In the genomic region with DNA sequence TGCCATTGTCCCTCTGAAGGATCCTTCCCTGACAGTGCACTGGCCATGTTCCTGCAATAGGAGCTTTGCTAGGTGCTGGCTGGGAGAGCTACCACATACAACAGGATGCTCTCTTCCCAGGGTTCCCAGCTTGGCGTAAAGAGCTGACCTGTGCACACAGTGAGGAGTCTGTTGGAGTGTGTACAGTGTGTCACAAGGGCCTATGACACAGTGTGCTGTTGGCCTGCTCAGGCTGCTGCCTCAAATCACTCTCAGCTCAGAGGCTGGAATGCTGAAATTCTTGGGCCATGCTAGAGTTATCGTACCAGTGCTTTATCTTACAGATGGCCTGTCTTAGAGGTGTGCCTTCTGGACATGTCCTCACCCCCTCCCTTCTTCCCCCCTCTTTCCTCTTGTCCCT, we compare ENCODE assay signal across 28 mouse cellular contexts. TPM values are rescaled to one million over a fixed set of nuclear protein-coding genes. Genes with fewer than 3 reads are reported as not detected.
DNase-seq lines count a peak whose midpoint lies in the region; ATAC-seq and TF ChIP-seq lines count a peak whose summit lies in the region.
"Had no signal": no experiment of that assay in that cellular context is flagged by ENCODE, and none has a peak within 500 bp of the region (broad histone marks: within the 10 kb centered on the region; RNA-seq: fewer than 3 reads in every experiment).

No protein-coding gene starts in this region.

- H3K4me2 ChIP-seq in heart, embryonic 12.5 days: no peak overlapping the region
- H3K4me2 ChIP-seq in heart, embryonic 11.5 days: no peak overlapping the region
- no peak overlapping the region for H3K4me2 ChIP-seq in heart, postnatal 0 days (ENCODE audit: low read depth, low read length)
- H3K4me2 ChIP-seq in lung, embryonic 16.5 days (ENCODE audit: low read depth, low read length): no peak overlapping the region
- H3K4me2 ChIP-seq: forebrain, embryonic 13.5 days; hindbrain, embryonic 15.5 days; limb, embryonic 12.5 days; liver, embryonic 15.5 days; midbrain, embryonic 12.5 days; neural tube, embryonic 12.5 days had no signal

- WGBS in heart, embryonic 12.5 days: 54% methylated on average over 2 of the region's 2 CpGs
- 56% methylated on average over 2 of the region's 2 CpGs for WGBS in heart, embryonic 11.5 days (ENCODE audit: insufficient replicate concordance)
- 43% methylated on average over 2 of the region's 2 CpGs for WGBS in heart, postnatal 0 days
- 51% methylated on average over 2 of the region's 2 CpGs for WGBS in lung, embryonic 16.5 days

- H3K36me3 ChIP-seq in heart, embryonic 12.5 days: peaks cover 79% of the 10 kb centered on the region
- peaks cover 16% of the 10 kb centered on the region for H3K36me3 ChIP-seq in heart, embryonic 11.5 days (ENCODE audit: control insufficient read depth, insufficient read depth, low read length)
- peaks cover 49% of the 10 kb centered on the region for H3K36me3 ChIP-seq in heart, postnatal 0 days (replicated peaks; ENCODE audit: control insufficient read depth, insufficient read depth, low read length)
- H3K36me3 ChIP-seq in lung, embryonic 16.5 days (ENCODE audit: control insufficient read depth, insufficient read depth, low read length): peaks cover 24% of the 10 kb centered on the region
- H3K36me3 ChIP-seq: liver, embryonic 15.5 days had no signal

- intact Hi-C loops in heart, postnatal 10 days (cut with DNase I): loop anchor here (2.0 kb wide), 1 partner anchor 52 kb away; no protein-coding TSS in a partner anchor

- H3K9me3 ChIP-seq in heart, embryonic 12.5 days (replicated peaks): no peaks in the 10 kb centered on the region
- no peaks in the 10 kb centered on the region for H3K9me3 ChIP-seq in heart, embryonic 11.5 days (replicated peaks; ENCODE audit: control insufficient read depth, low read length)
- no peaks in the 10 kb centered on the region for H3K9me3 ChIP-seq in heart, postnatal 0 days (replicated peaks; ENCODE audit: control insufficient read depth, low read length)
- 0 out of 2 replicates have a peak, but pooled peaks cover 3% of the 10 kb centered on the region for H3K9me3 ChIP-seq in lung, embryonic 16.5 days (ENCODE audit: control insufficient read depth, low read length)
- H3K9me3 ChIP-seq: forebrain, embryonic 13.5 days; hindbrain, embryonic 15.5 days; limb, embryonic 12.5 days; liver, embryonic 15.5 days; midbrain, embryonic 12.5 days; neural tube, embryonic 12.5 days had no signal

- no peak for TF ChIP-seq EP300 in heart, postnatal 0 days (IDR thresholded peaks at IDR 0.05; ENCODE audit: low read depth)

- no peaks in the 10 kb centered on the region for H3K27me3 ChIP-seq in heart, embryonic 12.5 days (replicated peaks)
- H3K27me3 ChIP-seq in heart, embryonic 11.5 days (ENCODE audit: control insufficient read depth, insufficient read depth, low read length): no peaks in the 10 kb centered on the region
- H3K27me3 ChIP-seq in heart, postnatal 0 days (ENCODE audit: control insufficient read depth, insufficient read depth, low read length): no peaks in the 10 kb centered on the region
- no peaks in the 10 kb centered on the region for H3K27me3 ChIP-seq in lung, embryonic 16.5 days (ENCODE audit: control insufficient read depth, insufficient read depth, low read depth, low read length)
- H3K27me3 ChIP-seq: forebrain, embryonic 13.5 days; hindbrain, embryonic 15.5 days; limb, embryonic 12.5 days; liver, embryonic 15.5 days; midbrain, embryonic 12.5 days; neural tube, embryonic 12.5 days; Patski had no signal

- TF ChIP-seq CTCF in heart, postnatal 0 days (IDR thresholded peaks at IDR 0.05; ENCODE audit: low read depth): no peak

- no peak overlapping the region for H3K9ac ChIP-seq in heart, embryonic 12.5 days
- no peak overlapping the region for H3K9ac ChIP-seq in heart, embryonic 11.5 days (ENCODE audit: low read depth, low read length)
- no peak overlapping the region for H3K9ac ChIP-seq in heart, postnatal 0 days (replicated peaks; ENCODE audit: low read depth, low read length)
- no peak overlapping the region for H3K9ac ChIP-seq in lung, embryonic 16.5 days (ENCODE audit: low read length)
- H3K9ac ChIP-seq: forebrain, embryonic 13.5 days; hindbrain, embryonic 15.5 days; limb, embryonic 12.5 days; liver, embryonic 15.5 days; midbrain, embryonic 12.5 days; neural tube, embryonic 12.5 days had no signal

- ATAC-seq in heart, embryonic 12.5 days (ENCODE audit: insufficient number of reproducible peaks, low FRiP score): 0 out of 2 replicates have a peak, but pooled peaks have one; percentile 36
- no peak for ATAC-seq in heart, embryonic 11.5 days (replicated peaks; ENCODE audit: insufficient number of reproducible peaks, low FRiP score, low TSS enrichment)
- peak; percentile 49; the same call in 1 of the 2 replicates for ATAC-seq in heart, postnatal 0 days (ENCODE audit: insufficient read depth, low read depth)
- ATAC-seq in lung, embryonic 16.5 days (ENCODE audit: low read depth): peak; percentile 32
- ATAC-seq: forebrain, embryonic 13.5 days; inflammation-experienced regulatory T-cells, adult 6 months had no signal

- H3K4me1 ChIP-seq in heart, embryonic 12.5 days (replicated peaks): peaks cover 63% of the 10 kb centered on the region
- H3K4me1 ChIP-seq in heart, embryonic 11.5 days (ENCODE audit: control insufficient read depth, insufficient read depth, low read length): peaks cover 49% of the 10 kb centered on the region
- H3K4me1 ChIP-seq in heart, postnatal 0 days (ENCODE audit: control insufficient read depth, insufficient read depth): peaks cover 15% of the 10 kb centered on the region
- peaks cover 25% of the 10 kb centered on the region for H3K4me1 ChIP-seq in lung, embryonic 16.5 days (replicated peaks; ENCODE audit: control insufficient read depth, insufficient read depth, low read length)
- H3K4me1 ChIP-seq: liver, embryonic 15.5 days; megakaryocyte, embryonic 14.5 days; midbrain, embryonic 12.5 days; neural tube, embryonic 12.5 days had no signal

- peak overlapping the region; percentile 65 for H3K27ac ChIP-seq in heart, embryonic 12.5 days (ENCODE audit: poor library complexity, severe bottlenecking)
- H3K27ac ChIP-seq in heart, embryonic 11.5 days (ENCODE audit: low read depth, low read length): no peak overlapping the region; the same call in 1 of the 2 replicates
- H3K27ac ChIP-seq in heart, postnatal 0 days (ENCODE audit: low read depth): peak overlapping the region; percentile 4; the same call in 1 of the 2 replicates
- H3K27ac ChIP-seq in lung, embryonic 16.5 days (ENCODE audit: low read length): no peak overlapping the region
- H3K27ac ChIP-seq: forebrain, embryonic 13.5 days; hindbrain, embryonic 15.5 days; layer of hippocampus, adult 2 months; left cerebral cortex, adult 2 months; limb, embryonic 12.5 days; liver, embryonic 15.5 days; midbrain, embryonic 12.5 days; neural tube, embryonic 12.5 days had no signal

- no peak for DNase-seq in heart, postnatal 0 days (ENCODE audit: low spot score)
- no peak for DNase-seq in heart, postnatal 10 days
- no peak for DNase-seq in lung, adult 18-20 months
- DNase-seq in right cerebral cortex, adult 2 months (ENCODE audit: low spot score in 2 of 2): no peak
- DNase-seq: adrenal gland, postnatal 36 days; cerebellum, adult 2 months; cerebellum, postnatal 14 days; gastrocnemius, postnatal 10 days; heart, postnatal 4 days; kidney, adult 11 months; kidney, postnatal 36 days; thymus, adult 2 months; thymus, postnatal 36 days had no signal

- H3K4me3 ChIP-seq in heart, embryonic 12.5 days: no peak overlapping the region
- H3K4me3 ChIP-seq in heart, embryonic 11.5 days (ENCODE audit: low read depth, low read length): no peak overlapping the region
- no peak overlapping the region for H3K4me3 ChIP-seq in heart, postnatal 0 days (ENCODE audit: low read depth, low read length)
- H3K4me3 ChIP-seq in lung, embryonic 16.5 days (ENCODE audit: low read length): no peak overlapping the region
- H3K4me3 ChIP-seq: forebrain, embryonic 13.5 days; hindbrain, embryonic 15.5 days; layer of hippocampus, adult 2 months; left cerebral cortex, adult 2 months; limb, embryonic 12.5 days; liver, embryonic 15.5 days; megakaryocyte, embryonic 14.5 days; midbrain, embryonic 12.5 days; myocyte; neural tube, embryonic 12.5 days had no signal

RNA-seq across cellular contexts. Expression of a gene that starts 53.7 kb away (rescaled TPM):
- polyA plus RNA-seq in heart, embryonic 12.5 days (2016; fragmentation: Nextera tagmentation; extraction: Ambion mirVana): 30.5 and 33.1 TPM in 2 replicates
- 19.9 and 24.8 TPM in 2 replicates for polyA plus RNA-seq in heart, embryonic 11.5 days (2014; fragmentation: Nextera tagmentation; extraction: Ambion mirVana)
- 25.9 and 30.3 TPM in 2 replicates for total RNA-seq in heart, postnatal 0 days (2014; rRNA removed; ENCODE audit: low replicate concordance)
- 13.6 and 14.9 TPM in 2 replicates for polyA plus RNA-seq in heart, postnatal 0 days (2015; fragmentation: Nextera tagmentation; extraction: Ambion mirVana)
- 10 to 100 TPM; 37.9 to 42.9 TPM for total RNA-seq in heart, postnatal 10 days (2021)
- 19.4 and 20.8 TPM in 2 replicates for polyA plus RNA-seq in lung, embryonic 16.5 days (2015; fragmentation: Nextera tagmentation; extraction: Ambion mirVana)

Comparison
In these comparisons a context has a peak if more than half of its experiments do, and no peak if none do; other contexts are left out.
1. H3K27ac ChIP-seq: peak in heart, embryonic 12.5 days (single experiment) and heart, postnatal 0 days (single experiment); none in heart, embryonic 11.5 days (single experiment) and lung, embryonic 16.5 days (single experiment).